Mouse (Mus musculus) cerebellum, adult (tissue): ENCODE results near the gene Gfy.

ENCODE experiments used
- ATAC-seq: cut with Nextera tagmentation; 2 replicates; pipeline ENCODE4 v1.9.2; 2017; ENCODE audit warnings: mild to moderate bottlenecking, moderate library complexity, mixed read lengths; ENCODE audit not compliant: insufficient number of reproducible peaks, low FRiP score, low TSS enrichment

The Gfy gene

GRCm38 (mm10) chr7:45179469-45179868, at the start of gene Gfy:
Gene Gfy, minus strand, starts transcription at chr7:45179569.
- ATAC-seq, result no peak

DNA sequence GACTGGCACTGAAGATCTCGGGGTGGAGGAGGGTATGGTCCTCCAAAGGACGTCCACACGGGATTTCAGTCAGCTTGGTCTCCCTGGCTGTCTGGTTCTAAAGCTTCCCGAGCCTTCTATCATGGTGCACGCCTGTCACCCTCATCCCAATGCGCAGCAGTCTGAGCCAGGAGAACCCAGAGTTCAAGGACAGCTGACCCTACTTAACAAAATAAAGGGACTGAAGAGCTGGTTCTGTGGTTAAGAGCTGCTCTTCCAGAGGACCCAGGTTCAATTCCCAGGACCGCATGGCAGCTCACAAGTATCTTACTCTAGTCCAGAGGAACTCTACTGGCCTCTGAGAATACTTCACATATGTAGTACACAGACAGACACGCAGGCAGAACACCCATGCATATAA, 49.7 kb upstream of the Gfy start:
- no peak for ATAC-seq

- no peak for ATAC-seq
Measured at GRCm38 (mm10) chr7:45228548-45228947, 49.2 kb upstream of the Gfy start.

DNA sequence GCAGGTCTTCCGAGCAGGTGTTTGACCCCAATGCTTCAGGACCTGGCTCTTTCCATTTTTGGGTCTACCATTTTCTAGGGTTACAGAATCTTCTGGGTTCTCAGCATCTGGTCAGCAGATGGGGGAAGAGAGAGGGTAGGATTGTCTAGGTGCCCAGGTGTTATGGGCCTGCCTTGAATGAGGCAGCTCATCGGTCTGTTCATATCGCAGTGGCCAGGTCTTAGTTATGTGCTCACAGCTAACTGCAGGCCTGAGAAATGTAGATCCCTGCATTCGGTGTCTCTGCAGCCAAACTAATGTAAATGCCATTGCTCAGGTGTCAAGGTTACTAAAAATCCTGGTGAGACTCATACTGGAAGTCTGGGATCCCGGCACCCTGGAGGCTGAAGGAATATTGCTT, 47.1 kb upstream of the Gfy start:
- ATAC-seq, result no peak

GRCm38 (mm10) chr7:45224826-45225225, 45.5 kb upstream of the Gfy start:
- no peak for ATAC-seq

DNA sequence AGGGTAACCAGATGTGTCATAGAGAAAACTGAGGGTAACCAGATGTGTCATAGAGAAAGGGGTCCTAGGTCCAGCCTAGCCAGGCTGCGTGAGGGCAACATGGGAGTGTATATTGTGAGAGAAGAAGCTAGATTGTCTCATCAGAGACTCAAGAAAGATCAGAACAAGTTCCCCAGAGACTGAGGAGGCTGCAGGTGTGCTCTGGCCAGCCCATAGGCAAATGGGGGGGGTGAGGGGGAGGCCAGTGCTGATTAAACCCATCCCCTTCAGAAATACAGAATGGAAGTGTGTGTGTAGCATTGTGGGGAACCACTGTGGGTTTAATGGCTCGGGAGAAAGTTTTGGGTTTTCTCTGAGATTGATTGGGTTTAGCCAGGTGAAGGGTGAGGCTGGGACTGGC, 42.3 kb upstream of the Gfy start:
- ATAC-seq, result no peak

DNA sequence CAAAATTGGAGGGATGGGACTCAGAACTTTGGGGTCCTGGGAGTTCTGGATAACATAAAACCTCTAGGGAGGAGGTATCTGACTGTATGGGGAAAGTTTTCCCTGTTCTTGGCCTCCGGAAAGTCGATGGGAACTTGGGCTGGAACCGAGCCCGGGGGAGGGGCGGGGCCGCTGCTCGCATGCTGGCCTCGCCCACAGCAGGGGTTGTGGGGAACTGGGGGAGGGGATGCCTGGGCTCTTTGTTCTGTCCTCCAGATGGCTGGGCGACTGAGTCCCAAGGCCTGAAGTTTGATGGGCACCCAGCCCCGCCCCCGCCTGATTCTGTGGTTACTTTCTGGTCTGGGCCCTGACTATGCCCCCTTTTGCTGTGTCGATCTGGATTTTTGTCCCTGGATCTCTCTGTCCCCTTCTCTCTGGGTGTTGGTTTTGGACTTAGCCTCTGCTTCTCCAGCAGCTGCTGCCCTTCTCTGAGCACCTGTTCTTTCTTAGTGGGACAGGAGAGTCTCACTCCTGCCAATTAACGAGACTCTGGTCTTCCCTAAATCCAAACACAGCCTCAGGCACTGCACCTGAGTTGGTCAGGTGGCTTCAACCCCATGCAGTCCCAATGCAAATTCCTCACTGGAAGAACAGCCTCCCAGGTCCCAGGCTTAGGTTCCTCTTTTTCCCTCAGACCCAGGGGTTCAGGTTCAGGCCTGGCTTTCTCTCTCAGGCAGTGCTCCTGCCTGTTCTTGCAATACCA, 37.2 kb upstream of the Gfy start:
- ATAC-seq, result no peak

GRCm38 (mm10) chr7:45215673-45216441, 36.5 kb upstream of the Gfy start, which contains the start of gene Tead2:
Gene Tead2, plus strand, starts transcription at chr7:45215753.
- no peak for ATAC-seq

- ATAC-seq, result no peak
Measured at GRCm38 (mm10) chr7:45213708-45214107, 34.3 kb upstream of the Gfy start.

DNA sequence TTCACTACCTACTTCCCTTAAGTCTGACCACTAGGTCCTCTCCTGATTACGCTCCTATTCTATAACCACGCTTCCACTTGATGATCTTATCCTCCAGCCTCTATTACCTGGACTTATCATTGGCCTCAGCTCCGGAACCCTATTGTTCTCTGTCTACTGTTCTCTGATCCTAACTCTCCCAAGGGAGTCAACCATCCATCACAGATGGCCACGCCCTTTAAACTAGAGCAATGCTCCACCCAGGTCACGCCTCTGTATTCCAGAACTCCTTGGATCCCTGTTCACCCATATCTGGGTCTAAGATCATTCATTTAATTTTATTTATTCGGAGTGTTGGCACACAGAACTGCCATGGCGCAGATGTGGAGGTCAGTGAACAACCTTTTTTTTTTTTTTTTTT, 33.0 kb upstream of the Gfy start:
- ATAC-seq, result no peak

DNA sequence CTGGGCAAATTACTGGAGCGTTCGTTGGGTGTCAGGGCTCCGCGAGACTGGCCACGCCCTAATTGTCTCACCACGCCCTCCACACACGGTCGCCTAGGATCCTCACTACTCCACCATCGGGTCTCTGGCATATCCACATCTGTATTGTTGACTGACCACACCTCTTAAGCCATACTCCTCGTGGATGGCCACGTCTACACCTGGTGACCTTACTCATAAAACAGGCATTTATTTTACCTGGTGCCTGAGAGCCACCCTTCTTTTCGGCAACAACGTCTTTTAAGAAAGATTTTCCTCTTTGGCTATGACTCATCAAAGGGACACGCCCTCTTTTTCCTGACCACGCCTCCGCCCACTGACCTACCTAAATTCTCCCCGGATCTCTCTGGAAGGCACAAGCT, 32.5 kb upstream of the Gfy start, which contains the start of gene Dkkl1:
Gene Dkkl1, minus strand, starts transcription at position 297 of the 401 bp plus-strand sequence.
- no peak for ATAC-seq

DNA sequence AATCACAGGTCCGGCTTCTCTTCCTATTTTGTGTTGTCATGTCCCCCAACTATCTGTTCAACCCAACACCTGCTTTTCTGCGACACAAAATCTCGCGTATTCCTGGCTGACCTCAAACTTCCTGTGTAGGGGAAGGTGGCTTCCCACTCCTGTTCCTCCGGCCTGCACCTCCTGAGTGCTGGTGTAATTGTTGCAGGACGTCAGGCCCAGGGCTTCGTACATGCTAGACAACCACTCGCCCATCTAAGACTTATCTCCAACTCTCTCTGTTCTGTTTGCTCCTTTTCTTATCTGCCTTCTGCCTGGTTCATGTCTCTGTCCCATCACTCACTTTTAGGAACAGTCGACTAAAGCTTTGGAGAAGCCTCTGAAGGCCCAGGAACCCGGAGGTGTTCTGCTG, 31.7 kb upstream of the Gfy start:
- ATAC-seq, result no peak

DNA sequence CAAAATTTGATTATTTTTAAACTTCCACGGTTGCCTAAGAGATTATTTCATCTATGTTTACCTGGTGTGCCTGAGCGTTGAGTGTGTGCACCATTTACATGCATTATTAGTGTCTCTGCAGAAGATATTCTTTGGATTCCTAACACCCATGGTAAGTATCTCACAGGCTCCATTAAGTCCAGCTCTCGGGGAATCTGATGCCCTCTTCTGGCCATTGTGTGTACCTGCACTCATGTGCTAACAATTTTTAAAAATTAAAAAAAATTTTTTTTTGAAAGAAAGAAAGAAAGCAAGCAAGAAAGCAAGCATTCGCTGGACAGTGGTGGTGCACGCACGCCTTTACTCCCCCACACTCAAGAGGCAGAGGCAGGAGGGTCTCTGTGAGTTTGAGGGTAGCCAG, 28.9 kb upstream of the Gfy start:
- ATAC-seq, result no peak

DNA sequence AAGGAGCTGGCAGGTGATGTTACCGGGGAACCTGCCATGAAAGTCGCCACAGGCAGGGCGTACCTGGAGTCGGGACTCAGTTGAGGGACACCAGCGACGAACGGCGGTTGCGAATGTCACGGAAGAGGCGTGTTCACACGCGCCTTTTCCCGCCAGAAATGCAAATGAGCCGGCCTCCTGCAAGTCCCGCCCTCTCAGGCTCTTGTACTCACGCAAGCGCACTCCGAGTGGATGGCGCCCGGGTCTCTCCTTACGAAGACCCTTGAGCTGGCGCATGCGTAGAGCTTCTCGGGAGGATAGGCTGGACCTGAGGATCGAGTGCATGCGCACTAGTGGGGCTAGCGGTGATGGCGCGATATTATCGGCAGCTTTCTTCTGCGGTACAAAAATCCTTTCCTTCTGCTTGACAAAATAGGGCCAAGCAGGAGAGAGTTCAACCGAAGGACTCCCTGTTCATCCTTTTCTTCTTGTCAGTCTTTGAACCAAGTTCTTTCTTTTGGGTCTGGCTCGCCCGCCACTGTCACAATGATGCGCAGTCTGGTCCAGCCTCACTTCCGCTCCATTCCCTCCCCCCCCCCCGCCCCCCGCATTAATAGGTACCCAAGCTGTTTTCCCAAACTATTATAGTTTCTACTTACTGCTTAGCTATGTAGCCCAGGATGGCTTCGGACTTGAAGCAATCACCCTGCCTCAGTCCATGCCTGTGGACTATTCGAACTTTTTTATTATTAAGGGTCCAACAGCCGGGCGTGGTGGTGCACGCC, 25.2 kb upstream of the Gfy start, which contains the start of gene Ccdc155:
Gene Ccdc155, minus strand, starts transcription at position 513 of the 764 bp plus-strand sequence.
- peak; percentile 93 for ATAC-seq

GRCm38 (mm10) chr7:45202654-45203053, 23.3 kb upstream of the Gfy start:
- no peak for ATAC-seq

DNA sequence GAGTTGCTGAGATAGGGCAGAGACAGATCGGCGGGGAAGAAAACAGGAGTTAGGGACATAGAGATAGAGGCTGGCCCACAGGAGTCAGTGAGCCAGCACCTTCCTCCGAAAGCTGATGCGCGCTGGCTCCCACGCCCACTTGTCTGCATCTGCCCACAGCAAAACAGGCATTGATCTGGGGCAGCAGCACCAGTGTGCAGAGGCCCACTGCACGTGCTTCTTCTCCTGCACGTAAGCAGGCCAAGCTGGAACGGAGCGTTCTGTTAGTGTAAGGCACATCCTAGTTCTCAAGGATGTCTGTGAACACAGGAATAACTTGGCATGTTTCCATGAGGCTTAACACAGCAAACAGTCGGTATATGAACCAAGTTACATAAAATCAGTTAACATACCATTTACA, 19.6 kb upstream of the Gfy start:
- no peak for ATAC-seq

DNA sequence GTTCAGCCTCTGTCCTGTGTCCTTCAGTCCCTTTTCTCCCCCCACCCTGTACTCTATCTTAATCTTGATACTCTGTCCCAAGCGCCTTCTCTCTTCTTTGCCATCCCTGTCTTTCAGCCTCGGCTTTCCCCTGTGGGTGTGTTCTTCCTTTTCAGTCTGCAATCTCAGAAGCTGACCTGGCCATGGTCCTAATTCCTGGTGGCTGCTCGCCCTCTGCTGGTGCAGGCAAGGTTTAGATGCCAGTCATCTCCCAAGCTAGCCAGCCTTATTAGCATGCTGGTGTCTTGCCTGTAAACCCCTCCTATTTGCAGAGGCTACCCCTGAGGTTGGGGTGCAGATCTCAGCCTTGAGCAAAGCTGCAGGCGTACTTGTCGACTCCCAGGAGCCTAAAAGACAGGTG, 19.1 kb upstream of the Gfy start:
- peak; percentile 49; the same call in 1 of the 2 replicates for ATAC-seq

GRCm38 (mm10) chr7:45196994-45197393, 17.6 kb upstream of the Gfy start:
- ATAC-seq, result no peak

- no peak for ATAC-seq
Measured at GRCm38 (mm10) chr7:45196176-45196535, 16.8 kb upstream of the Gfy start.

- no peak for ATAC-seq
Measured at GRCm38 (mm10) chr7:45195341-45196175, 16.2 kb upstream of the Gfy start.
